Mouse (Mus musculus): ENCODE data around the gene Zfp335. TPM values are rescaled to one million over a fixed set of nuclear protein-coding genes. Genes with fewer than 3 reads are reported as not detected.

Zfp335 gene
- total and polyA plus RNA-seq, 3 experiments, result 8.0 to 14.3 (median 8.2) TPM

DNA sequence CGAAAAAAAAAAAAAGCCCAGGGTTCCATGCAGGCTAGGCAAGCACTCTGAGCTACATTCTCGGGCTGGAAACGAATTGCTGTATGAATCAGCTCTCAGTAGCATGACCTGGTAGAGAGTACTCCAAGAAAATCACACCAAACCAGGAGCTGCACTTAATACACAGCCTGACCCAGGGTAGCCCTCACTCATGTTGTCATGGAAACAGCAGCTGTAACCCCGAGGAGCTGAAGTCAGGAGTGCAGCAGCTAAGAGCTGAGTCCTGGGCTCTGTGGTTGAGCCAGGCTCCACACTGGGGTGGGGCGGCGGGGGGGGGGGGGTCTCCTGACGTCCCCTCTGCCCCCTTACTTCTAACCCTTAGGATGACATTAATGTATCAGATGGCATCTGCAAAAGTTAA, 10.4 kb upstream of the Zfp335 start:
- intact Hi-C loops (cut with DNase I), result no loop called here
- WGBS, result 68% methylated on average over 6 of the region's 7 CpGs

GRCm38 (mm10) chr2:164918325-164918724, 6.8 kb upstream of the Zfp335 start:
- 72% methylated on average over 5 of the region's 5 CpGs for WGBS
- H3K4me1 ChIP-seq (ENCODE audit: control insufficient read depth, insufficient read depth, low read length), result peaks cover under 1% of the 10 kb centered on the region
- H3K36me3 ChIP-seq (ENCODE audit: control insufficient read depth, insufficient read depth, low read length), result no peaks in the 10 kb centered on the region
- no peak overlapping the region for H3K4me3 ChIP-seq
- no peaks in the 10 kb centered on the region for H3K27me3 ChIP-seq (ENCODE audit: control insufficient read depth, insufficient read depth, low read length)
- TF ChIP-seq CTCF (IDR thresholded peaks at IDR 0.05) (peak; percentile 63), EP300 (IDR thresholded peaks at IDR 0.05; ENCODE audit: insufficient read depth, low read depth, low read length) (no peak)
- no peak overlapping the region for H3K27ac ChIP-seq
- H3K79me2 ChIP-seq (replicated peaks; ENCODE audit: control insufficient read depth, insufficient read depth, low read length), result no peaks in the 10 kb centered on the region
- intact Hi-C loops (cut with DNase I), result no loop called here
- DNase-seq, result no peak
- no peak overlapping the region for H3K9ac ChIP-seq (ENCODE audit: low read depth, low read length)

More for the DNA sequence above, 10.4 kb upstream of the Zfp335 start:
- H3K79me2 ChIP-seq (replicated peaks; ENCODE audit: control insufficient read depth, insufficient read depth, low read length), result no peaks in the 10 kb centered on the region
- no peaks in the 10 kb centered on the region for H3K27me3 ChIP-seq (ENCODE audit: control insufficient read depth, insufficient read depth, low read length)
- DNase-seq, result no peak
- no peaks in the 10 kb centered on the region for H3K4me1 ChIP-seq (ENCODE audit: control insufficient read depth, insufficient read depth, low read length)
- H3K9ac ChIP-seq (ENCODE audit: low read depth, low read length), result no peak overlapping the region
- no peak overlapping the region for H3K4me3 ChIP-seq
- TF ChIP-seq POLR2A (IDR thresholded peaks at IDR 0.05; ENCODE audit: insufficient read depth, low read depth, low read length), result no peak
- no peak for TF ChIP-seq EP300 (IDR thresholded peaks at IDR 0.05; ENCODE audit: insufficient read depth, low read depth, low read length)
- no peaks in the 10 kb centered on the region for H3K36me3 ChIP-seq (ENCODE audit: control insufficient read depth, insufficient read depth, low read length)
- H3K27ac ChIP-seq, result no peak overlapping the region

GRCm38 (mm10) chr2:164917371-164917770, 5.8 kb upstream of the Zfp335 start:
- no peaks in the 10 kb centered on the region for H3K27me3 ChIP-seq (ENCODE audit: control insufficient read depth, insufficient read depth, low read length)
- 77% methylated on average over 10 of the region's 10 CpGs for WGBS
- peaks cover 3% of the 10 kb centered on the region for H3K4me1 ChIP-seq (ENCODE audit: control insufficient read depth, insufficient read depth, low read length)
- no peaks in the 10 kb centered on the region for H3K36me3 ChIP-seq (ENCODE audit: control insufficient read depth, insufficient read depth, low read length)
- no peak overlapping the region for H3K4me3 ChIP-seq
- no peak for DNase-seq
- TF ChIP-seq CTCF (IDR thresholded peaks at IDR 0.05) (no peak), EP300 (IDR thresholded peaks at IDR 0.05; ENCODE audit: insufficient read depth, low read depth, low read length) (no peak), POLR2A (IDR thresholded peaks at IDR 0.05; ENCODE audit: insufficient read depth, low read depth, low read length) (no peak)
- no peak overlapping the region for H3K9ac ChIP-seq (ENCODE audit: low read depth, low read length)
- intact Hi-C loops (cut with DNase I), result no loop called here
- no peak overlapping the region for H3K27ac ChIP-seq
- no peaks in the 10 kb centered on the region for H3K79me2 ChIP-seq (replicated peaks; ENCODE audit: control insufficient read depth, insufficient read depth, low read length)

DNA sequence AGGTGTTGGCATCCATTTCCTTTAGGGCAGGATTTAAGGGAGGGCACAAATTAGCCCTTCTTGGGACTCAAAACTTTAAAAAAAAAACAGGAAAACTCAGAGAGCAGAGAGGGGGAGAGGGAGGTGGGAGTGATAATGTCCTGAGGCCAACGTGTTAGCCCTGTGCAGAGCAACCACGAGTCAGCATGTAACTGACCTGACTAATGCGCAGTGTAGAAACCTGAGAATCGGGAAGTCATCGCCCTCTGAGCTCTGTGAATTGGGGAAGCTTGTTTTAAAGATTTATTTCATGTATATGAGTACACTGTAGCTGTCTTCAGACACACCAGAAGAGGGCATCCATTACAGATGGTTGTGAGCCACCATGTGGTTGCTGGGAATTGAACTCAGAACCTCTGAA, 5.3 kb upstream of the Zfp335 start:
- 68% methylated on average over 5 of the region's 5 CpGs for WGBS
- no peaks in the 10 kb centered on the region for H3K36me3 ChIP-seq (ENCODE audit: control insufficient read depth, insufficient read depth, low read length)
- H3K4me1 ChIP-seq (ENCODE audit: control insufficient read depth, insufficient read depth, low read length), result peaks cover 6% of the 10 kb centered on the region
- H3K79me2 ChIP-seq (replicated peaks; ENCODE audit: control insufficient read depth, insufficient read depth, low read length), result no peaks in the 10 kb centered on the region
- no peak overlapping the region for H3K4me3 ChIP-seq
- no peak for DNase-seq
- no peak overlapping the region for H3K9ac ChIP-seq (ENCODE audit: low read depth, low read length)
- no peak for TF ChIP-seq CTCF (IDR thresholded peaks at IDR 0.05)
- TF ChIP-seq EP300 (IDR thresholded peaks at IDR 0.05; ENCODE audit: insufficient read depth, low read depth, low read length), result no peak
- no peak for TF ChIP-seq POLR2A (IDR thresholded peaks at IDR 0.05; ENCODE audit: insufficient read depth, low read depth, low read length)
- H3K27me3 ChIP-seq (ENCODE audit: control insufficient read depth, insufficient read depth, low read length), result no peaks in the 10 kb centered on the region
- intact Hi-C loops (cut with DNase I), result no loop called here
- no peak overlapping the region for H3K27ac ChIP-seq

GRCm38 (mm10) chr2:164913428-164913786, 1.9 kb upstream of the Zfp335 start:
- peak in 1 of 2 experiments; percentile 77 for DNase-seq
- Histone ChIP-seq H3K36me3 (ENCODE audit: control insufficient read depth, insufficient read depth, low read length) (no peaks in the 10 kb centered on the region), H3K27me3 (ENCODE audit: control insufficient read depth, insufficient read depth, low read length) (no peaks in the 10 kb centered on the region), H3K79me2 (replicated peaks; ENCODE audit: control insufficient read depth, insufficient read depth, low read length) (no peaks in the 10 kb centered on the region), H3K4me3 (no peak overlapping the region), H3K4me1 (ENCODE audit: control insufficient read depth, insufficient read depth, low read length) (peaks cover 7% of the 10 kb centered on the region), H3K27ac (peak overlapping the region; percentile 40; the same call in 1 of the 2 replicates), H3K9ac (ENCODE audit: low read depth, low read length) (no peak overlapping the region)
- 77% methylated on average over 2 of the region's 2 CpGs for WGBS
- TF ChIP-seq CTCF (IDR thresholded peaks at IDR 0.05) (no peak), POLR2A (IDR thresholded peaks at IDR 0.05; ENCODE audit: insufficient read depth, low read depth, low read length) (no peak), EP300 (IDR thresholded peaks at IDR 0.05; ENCODE audit: insufficient read depth, low read depth, low read length) (no peak)
- intact Hi-C loops (cut with DNase I), result loop anchor here (5.0 kb wide), 1 partner anchor 119 kb away; the partner anchor contains the start of gene Ncoa5

- no peaks in the 10 kb centered on the region for H3K79me2 ChIP-seq (replicated peaks; ENCODE audit: control insufficient read depth, insufficient read depth, low read length)
- DNase-seq, result no peak
- no peaks in the 10 kb centered on the region for H3K36me3 ChIP-seq (ENCODE audit: control insufficient read depth, insufficient read depth, low read length)
- no peaks in the 10 kb centered on the region for H3K27me3 ChIP-seq (ENCODE audit: control insufficient read depth, insufficient read depth, low read length)
- H3K4me3 ChIP-seq, result no peak overlapping the region
- intact Hi-C loops (cut with DNase I), result loop anchor here (5.0 kb wide), 1 partner anchor 119 kb away; the partner anchor contains the start of gene Ncoa5
- H3K4me1 ChIP-seq (ENCODE audit: control insufficient read depth, insufficient read depth, low read length), result peaks cover 7% of the 10 kb centered on the region
- H3K9ac ChIP-seq (ENCODE audit: low read depth, low read length), result no peak overlapping the region
- WGBS, result 83% methylated on average over 8 of the region's 9 CpGs
- H3K27ac ChIP-seq, result peak overlapping the region; percentile 100
- TF ChIP-seq POLR2A (IDR thresholded peaks at IDR 0.05; ENCODE audit: insufficient read depth, low read depth, low read length), result no peak
- no peak for TF ChIP-seq CTCF (IDR thresholded peaks at IDR 0.05)
- TF ChIP-seq EP300 (IDR thresholded peaks at IDR 0.05; ENCODE audit: insufficient read depth, low read depth, low read length), result no peak
These were observed 1.3 kb upstream of the Zfp335 start for GRCm38 (mm10) chr2:164912749-164913427.
